Mouse (Mus musculus) liver, embryonic 16.5 days (tissue): ENCODE data around the gene Fam189a1. TPM values are rescaled to one million over a fixed set of nuclear protein-coding genes. Genes with fewer than 3 reads are reported as not detected.

Source experiments
- ATAC-seq: fragments of 200-750 bp; cut with Nextera tagmentation; 2 replicates; pipeline ENCODE4 v1.8.0; 2017; ENCODE audit warnings: low read depth, mild to moderate bottlenecking, moderate number of reproducible peaks, moderate library complexity
- H3K27ac ChIP-seq: fragments of 300-500 bp; sonication (generic); 2 replicates; pipeline ENCODE4 v1.5.1; 2014; ENCODE audit warnings: mild to moderate bottlenecking, low read length
- H3K27me3 ChIP-seq: fragments of 300-500 bp; sonication (generic); 2 replicates; pipeline ENCODE4 v1.6.1; 2014; ENCODE audit warnings: low read depth, low read length, mixed read lengths; ENCODE audit not compliant: control insufficient read depth, insufficient read depth
- H3K36me3 ChIP-seq: fragments of 300-500 bp; sonication (generic); 2 replicates; pipeline ENCODE4 v1.6.1; 2014; ENCODE audit warnings: mild to moderate bottlenecking; ENCODE audit not compliant: control insufficient read depth, insufficient read depth
- H3K4me1 ChIP-seq: fragments of 300-500 bp; sonication (generic); 2 replicates; pipeline ENCODE4 v1.6.1; 2014; ENCODE audit warnings: low read depth, low read length, mixed read lengths; ENCODE audit not compliant: control insufficient read depth
- H3K4me2 ChIP-seq: fragments of 300-500 bp; sonication (generic); 2 replicates; pipeline ENCODE4 v1.6.1; 2014; ENCODE audit warnings: low read depth, low read length, mixed read lengths
- H3K4me3 ChIP-seq: fragments of 300-500 bp; sonication (generic); 2 replicates; pipeline ENCODE4 v1.5.1; 2014; ENCODE audit warnings: low read depth, mild to moderate bottlenecking, low read length
- H3K9ac ChIP-seq: fragments of 300-500 bp; sonication (generic); 2 replicates; pipeline ENCODE4 v1.6.1; 2014; ENCODE audit warnings: low read depth, low read length
- H3K9me3 ChIP-seq: fragments of 300-500 bp; sonication (generic); replicated peaks from 2 replicates; pipeline ENCODE4 v1.6.1; 2016; ENCODE audit warnings: low read length; ENCODE audit not compliant: control insufficient read depth
- WGBS: fragments of 180-500 bp; shearing (Covaris S2); extraction: QIAGEN DNeasy Blood & Tissue Kit; methylation state at CpG from one replicate; pipeline ENCODE4 v1.1.7; 2014; ENCODE audit not compliant: insufficient replicate concordance; 5-methylcytosine and 5-hydroxymethylcytosine counted together
- polyA plus RNA-seq: library from polyadenylated mRNA; unstranded; fragments of >200 nt; fragmentation: Nextera tagmentation; extraction: Ambion mirVana; gene quantifications from 2 replicates; pipeline ENCODE4 v1.2.1, GENCODE M21; 2015

The Fam189a1 gene
- polyA plus RNA-seq, 1 experiment from 2014 or later, result not detected

- Histone ChIP-seq H3K27ac (no peak overlapping the region), H3K27me3 (no peaks in the 10 kb centered on the region), H3K36me3 (no peaks in the 10 kb centered on the region), H3K9me3 (no peaks in the 10 kb centered on the region), H3K9ac (no peak overlapping the region), H3K4me3 (no peak overlapping the region), H3K4me1 (no peaks in the 10 kb centered on the region), H3K4me2 (no peak overlapping the region)
- WGBS, result 49% methylated on average over 4 of the region's 4 CpGs
- no peak for ATAC-seq
Measured at GRCm38 (mm10) chr7:64779501-64779900, 376.9 kb downstream of the Fam189a1 start.

GRCm38 (mm10) chr7:64776708-64777489 is 379.5 kb downstream of the Fam189a1 start:
- Histone ChIP-seq H3K4me3 (no peak overlapping the region), H3K4me1 (no peaks in the 10 kb centered on the region), H3K27ac (no peak overlapping the region), H3K36me3 (no peaks in the 10 kb centered on the region), H3K4me2 (no peak overlapping the region), H3K9me3 (no peaks in the 10 kb centered on the region), H3K9ac (no peak overlapping the region), H3K27me3 (no peaks in the 10 kb centered on the region)
- 59% methylated on average over 13 of the region's 13 CpGs for WGBS
- no peak for ATAC-seq

GRCm38 (mm10) chr7:64773465-64773864 is 382.9 kb downstream of the Fam189a1 start:
- WGBS, result 38% methylated on average over 10 of the region's 10 CpGs

GRCm38 (mm10) chr7:64770779-64771390 is 385.5 kb downstream of the Fam189a1 start:
- WGBS, result 62% methylated on average over 8 of the region's 8 CpGs
- no peaks in the 10 kb centered on the region for H3K9me3 ChIP-seq
- no peaks in the 10 kb centered on the region for H3K4me1 ChIP-seq
- H3K4me2 ChIP-seq, result no peak overlapping the region
- H3K36me3 ChIP-seq, result no peaks in the 10 kb centered on the region
- no peak overlapping the region for H3K9ac ChIP-seq
- H3K27ac ChIP-seq, result no peak overlapping the region
- H3K27me3 ChIP-seq, result no peaks in the 10 kb centered on the region
- H3K4me3 ChIP-seq, result no peak overlapping the region
- ATAC-seq, result no peak

More at GRCm38 (mm10) chr7:64773465-64773864, 382.9 kb downstream of the Fam189a1 start:
- Histone ChIP-seq H3K9me3 (no peaks in the 10 kb centered on the region), H3K4me3 (no peak overlapping the region), H3K4me1 (no peaks in the 10 kb centered on the region), H3K27ac (no peak overlapping the region), H3K4me2 (no peak overlapping the region), H3K9ac (no peak overlapping the region), H3K27me3 (no peaks in the 10 kb centered on the region), H3K36me3 (no peaks in the 10 kb centered on the region)
- ATAC-seq, result no peak

- no peaks in the 10 kb centered on the region for H3K36me3 ChIP-seq
- no peak overlapping the region for H3K4me3 ChIP-seq
- H3K4me1 ChIP-seq, result no peaks in the 10 kb centered on the region
- H3K27ac ChIP-seq, result no peak overlapping the region
- 53% methylated on average over 7 of the region's 7 CpGs for WGBS
- no peak for ATAC-seq
- H3K9ac ChIP-seq, result no peak overlapping the region
- no peaks in the 10 kb centered on the region for H3K9me3 ChIP-seq
- no peak overlapping the region for H3K4me2 ChIP-seq
- no peaks in the 10 kb centered on the region for H3K27me3 ChIP-seq
Measured at GRCm38 (mm10) chr7:64769768-64770167, 386.6 kb downstream of the Fam189a1 start.

- H3K27ac ChIP-seq, result no peak overlapping the region
- 56% methylated on average over 3 of the region's 3 CpGs for WGBS
- no peaks in the 10 kb centered on the region for H3K36me3 ChIP-seq
- H3K9me3 ChIP-seq, result no peaks in the 10 kb centered on the region
- H3K4me1 ChIP-seq, result no peaks in the 10 kb centered on the region
- H3K4me3 ChIP-seq, result no peak overlapping the region
- ATAC-seq, result no peak
- H3K4me2 ChIP-seq, result no peak overlapping the region
- no peak overlapping the region for H3K9ac ChIP-seq
- H3K27me3 ChIP-seq, result no peaks in the 10 kb centered on the region
Measured at GRCm38 (mm10) chr7:64765595-64765994, 390.8 kb downstream of the Fam189a1 start.

- Histone ChIP-seq H3K4me3 (no peak overlapping the region), H3K4me1 (no peaks in the 10 kb centered on the region; the same call in 1 of the 2 replicates), H3K4me2 (no peak overlapping the region), H3K9me3 (no peaks in the 10 kb centered on the region), H3K27ac (no peak overlapping the region), H3K27me3 (no peaks in the 10 kb centered on the region), H3K36me3 (no peaks in the 10 kb centered on the region), H3K9ac (no peak overlapping the region)
- WGBS, result 57% methylated on average over 7 of the region's 7 CpGs
- ATAC-seq, result no peak
Measured at GRCm38 (mm10) chr7:64755141-64755540, 401.2 kb downstream of the Fam189a1 start.

- no peaks in the 10 kb centered on the region for H3K36me3 ChIP-seq
- WGBS, result 59% methylated on average over 7 of the region's 7 CpGs
Measured at GRCm38 (mm10) chr7:64754161-64754560, 402.2 kb downstream of the Fam189a1 start.

GRCm38 (mm10) chr7:64753678-64754077 is 402.7 kb downstream of the Fam189a1 start:
- Histone ChIP-seq H3K4me3 (no peak overlapping the region), H3K9ac (no peak overlapping the region), H3K27me3 (no peaks in the 10 kb centered on the region), H3K9me3 (no peaks in the 10 kb centered on the region), H3K4me1 (no peaks in the 10 kb centered on the region; the same call in 1 of the 2 replicates), H3K27ac (no peak overlapping the region), H3K4me2 (no peak overlapping the region), H3K36me3 (no peaks in the 10 kb centered on the region)
- 56% methylated on average over 6 of the region's 6 CpGs for WGBS
- ATAC-seq, result peak; percentile 24; the same call in 1 of the 2 replicates

More at GRCm38 (mm10) chr7:64754161-64754560, 402.2 kb downstream of the Fam189a1 start:
- no peak overlapping the region for H3K27ac ChIP-seq
- H3K9ac ChIP-seq, result no peak overlapping the region
- no peak overlapping the region for H3K4me3 ChIP-seq
- H3K4me1 ChIP-seq, result no peaks in the 10 kb centered on the region; the same call in 1 of the 2 replicates
- H3K4me2 ChIP-seq, result no peak overlapping the region
- no peak for ATAC-seq
- H3K9me3 ChIP-seq, result no peaks in the 10 kb centered on the region
- H3K27me3 ChIP-seq, result no peaks in the 10 kb centered on the region
